Mouse (Mus musculus) liver, adult 2 months (tissue): Measurements from ENCODE around the gene Ctnnbl1. TPM values are rescaled to one million over a fixed set of nuclear protein-coding genes. Genes with fewer than 3 reads are reported as not detected.

Experiments used
- DNase-seq: peaks from one replicate; pipeline ENCODE4 v3.0.0-alpha.2; 2011; ENCODE audit warnings: low read depth, low spot score; ENCODE audit errors: extremely low read depth
- H3K27ac ChIP-seq: fragments of 200-500 bp; replicated peaks from 2 replicates; pipeline ENCODE4 v1.5.1; 2012; ENCODE audit warnings: low read depth, mild to moderate bottlenecking, control low read depth, inconsistent platforms, low read length; ENCODE audit not compliant: insufficient read depth
- H3K27me3 ChIP-seq: fragments of 200-500 bp; 2 replicates; pipeline ENCODE4 v1.6.1; 2012; ENCODE audit warnings: mild to moderate bottlenecking, moderate library complexity, low read length, inconsistent platforms; ENCODE audit not compliant: control insufficient read depth, insufficient read depth
- H3K36me3 ChIP-seq: fragments of 200-500 bp; 2 replicates; pipeline ENCODE4 v1.6.1; 2012; ENCODE audit warnings: low read length, inconsistent platforms; ENCODE audit not compliant: control insufficient read depth, insufficient read depth
- H3K4me1 ChIP-seq: fragments of 200-500 bp; 2 replicates; pipeline ENCODE4 v1.6.1; 2011; ENCODE audit warnings: low read length; ENCODE audit not compliant: control insufficient read depth, insufficient read depth
- H3K4me3 ChIP-seq: fragments of 200-500 bp; 2 replicates; pipeline ENCODE4 v1.5.1; 2011; ENCODE audit warnings: low read depth, mild to moderate bottlenecking, control low read depth, low read length, moderate library complexity; ENCODE audit not compliant: insufficient read depth
- H3K79me2 ChIP-seq: fragments of 200-500 bp; 2 replicates; pipeline ENCODE4 v1.6.1; 2012; ENCODE audit warnings: inconsistent platforms, mild to moderate bottlenecking, low read length, moderate library complexity; ENCODE audit not compliant: control insufficient read depth, insufficient read depth
- H3K9ac ChIP-seq: fragments of 200-500 bp; 2 replicates; pipeline ENCODE4 v1.6.1; 2012; ENCODE audit warnings: low read depth, mild to moderate bottlenecking, control low read depth, inconsistent platforms, low read length
- CTCF ChIP-seq: fragments of 200-500 bp; IDR thresholded peaks from 2 replicates; pipeline ENCODE4 v1.5.1; 2011; ENCODE audit warnings: low read depth, low read length, control low read depth
- POLR2A ChIP-seq: fragments of 200-500 bp; IDR thresholded peaks from 2 replicates; pipeline ENCODE4 v1.6.1; 2011; ENCODE audit warnings: low read length, control low read depth; ENCODE audit not compliant: insufficient read depth; ENCODE audit errors: extremely low read depth
- WGBS: fragments of 180-500 bp; shearing (Covaris S2); methylation state at CpG from one replicate; pipeline ENCODE4 v1.1.7; 2018; 5-methylcytosine and 5-hydroxymethylcytosine counted together
- polyA plus RNA-seq: library from polyadenylated mRNA; depleted of rRNA; stranded (reverse); fragments of >200 nt; gene quantifications from 2 replicates; pipeline ENCODE4 v1.2.3, GENCODE M21; 2012
- total RNA-seq: library from RNA; depleted of rRNA; stranded (reverse); fragments of >200 nt; gene quantifications from 2 replicates; pipeline ENCODE4 v1.2.3, GENCODE M21; 2014

The Ctnnbl1 gene
- total and polyA plus RNA-seq, 2 experiments: 10.1 to 14.4 TPM

- Histone ChIP-seq H3K79me2 (no peaks in the 10 kb centered on the region), H3K9ac (no peak overlapping the region), H3K27ac (no peak overlapping the region), H3K4me1 (no peaks in the 10 kb centered on the region), H3K4me3 (no peak overlapping the region), H3K36me3 (no peaks in the 10 kb centered on the region), H3K27me3 (no peaks in the 10 kb centered on the region)
- DNase-seq: no peak
- 90% methylated on average over 10 of the region's 10 CpGs for WGBS
- TF ChIP-seq POLR2A (no peak), CTCF (no peak)
These were observed 124.2 kb downstream of the Ctnnbl1 start for GRCm38 (mm10) chr2:157861273-157861944.

DNA sequence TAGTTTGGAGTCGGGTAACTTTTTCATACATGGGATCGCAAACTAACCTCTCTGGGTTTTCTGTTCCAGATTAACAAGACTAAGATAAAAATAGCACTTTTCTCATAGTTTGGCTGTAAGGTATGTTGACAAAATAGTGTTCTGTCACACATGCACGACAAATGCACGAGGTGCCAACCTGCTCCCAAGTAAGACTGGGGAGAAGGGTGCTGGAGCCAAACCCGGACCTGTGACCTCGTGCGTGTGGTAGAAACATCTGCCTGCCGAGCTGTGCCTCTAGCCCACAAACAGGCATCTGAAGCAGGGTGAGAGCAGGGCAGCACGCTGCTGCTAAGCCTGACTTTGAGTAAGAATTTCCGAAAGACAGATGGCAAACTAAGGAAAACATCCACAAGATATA, 125.1 kb downstream of the Ctnnbl1 start:
- WGBS: 90% methylated on average over 10 of the region's 10 CpGs
- no peak overlapping the region for H3K9ac ChIP-seq
- no peak overlapping the region for H3K27ac ChIP-seq
- H3K4me3 ChIP-seq: no peak overlapping the region
- H3K4me1 ChIP-seq: no peaks in the 10 kb centered on the region
- DNase-seq: no peak
- no peaks in the 10 kb centered on the region for H3K79me2 ChIP-seq
- H3K27me3 ChIP-seq: no peaks in the 10 kb centered on the region
- TF ChIP-seq CTCF (no peak), POLR2A (no peak)
- no peaks in the 10 kb centered on the region for H3K36me3 ChIP-seq

DNA sequence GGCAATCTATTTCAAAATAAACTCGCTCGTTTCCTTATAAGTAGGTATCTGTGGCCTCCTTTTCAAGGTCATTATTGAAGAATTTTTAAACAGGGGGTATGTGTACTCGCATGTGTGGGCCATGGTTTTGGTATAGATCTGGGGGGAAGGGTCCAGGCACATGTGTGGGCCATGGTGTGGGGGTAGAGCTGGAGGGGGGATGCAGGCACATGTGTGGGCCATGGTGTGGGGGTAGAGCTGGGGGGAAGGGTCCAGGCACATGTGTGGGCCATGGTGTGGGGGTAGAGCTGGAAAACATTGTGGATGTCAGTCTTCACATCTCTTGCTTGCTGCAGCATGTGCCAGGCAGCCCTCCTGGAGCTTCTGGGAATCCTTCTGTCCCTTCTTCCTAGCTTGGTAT, 129.9 kb downstream of the Ctnnbl1 start:
- H3K9ac ChIP-seq: no peak overlapping the region
- H3K36me3 ChIP-seq: no peaks in the 10 kb centered on the region
- no peak for DNase-seq
- TF ChIP-seq CTCF (no peak), POLR2A (no peak)
- no peaks in the 10 kb centered on the region for H3K27me3 ChIP-seq
- H3K27ac ChIP-seq: no peak overlapping the region
- no peaks in the 10 kb centered on the region for H3K79me2 ChIP-seq
- no peak overlapping the region for H3K4me3 ChIP-seq
- H3K4me1 ChIP-seq: no peaks in the 10 kb centered on the region
- 82% methylated on average over 3 of the region's 3 CpGs for WGBS

- Histone ChIP-seq H3K4me3 (no peak overlapping the region), H3K27me3 (no peaks in the 10 kb centered on the region), H3K79me2 (no peaks in the 10 kb centered on the region), H3K4me1 (peaks cover 7% of the 10 kb centered on the region), H3K9ac (no peak overlapping the region), H3K27ac (no peak overlapping the region), H3K36me3 (no peaks in the 10 kb centered on the region)
- DNase-seq: peak; percentile 68
- TF ChIP-seq POLR2A: no peak
- no peak for TF ChIP-seq CTCF
- WGBS: 68% methylated on average over 6 of the region's 6 CpGs
These were observed 133.0 kb downstream of the Ctnnbl1 start for GRCm38 (mm10) chr2:157870247-157870646.

DNA sequence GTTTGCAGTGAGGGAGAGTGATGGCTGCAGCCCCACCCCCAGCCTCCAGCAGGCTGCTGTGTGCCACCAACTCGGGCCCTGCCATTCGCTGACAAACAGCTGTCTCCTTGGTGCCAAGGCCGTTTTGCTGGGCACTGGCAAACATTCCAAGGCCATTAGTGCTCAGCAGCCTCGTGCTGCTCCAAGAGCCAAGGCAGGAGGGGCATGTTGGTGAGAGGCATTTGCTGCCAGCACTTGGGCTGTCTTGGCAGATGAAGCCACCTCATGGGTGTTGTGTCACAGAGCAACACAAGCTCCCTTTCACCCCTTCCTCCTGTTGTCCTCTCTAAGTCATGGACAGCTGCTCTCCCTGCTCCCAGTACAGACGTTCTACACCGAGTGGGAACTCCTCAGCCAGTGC, 136.0 kb downstream of the Ctnnbl1 start:
- WGBS: 23% methylated on average over 6 of the region's 6 CpGs
- Histone ChIP-seq H3K27me3 (no peaks in the 10 kb centered on the region), H3K4me3 (no peak overlapping the region), H3K79me2 (no peaks in the 10 kb centered on the region), H3K36me3 (no peaks in the 10 kb centered on the region), H3K9ac (no peak overlapping the region), H3K4me1 (peaks cover 14% of the 10 kb centered on the region), H3K27ac (no peak overlapping the region)
- TF ChIP-seq CTCF (no peak), POLR2A (no peak)
- DNase-seq: peak; percentile 96

- Histone ChIP-seq H3K27me3 (no peaks in the 10 kb centered on the region), H3K79me2 (no peaks in the 10 kb centered on the region), H3K9ac (no peak overlapping the region), H3K27ac (no peak overlapping the region), H3K36me3 (no peaks in the 10 kb centered on the region), H3K4me1 (peaks cover 14% of the 10 kb centered on the region), H3K4me3 (no peak overlapping the region)
- 19% methylated on average over 1 of the region's 1 CpGs for WGBS
- peak; percentile 70 for DNase-seq
- TF ChIP-seq CTCF (no peak), POLR2A (no peak)
These were observed 136.5 kb downstream of the Ctnnbl1 start for GRCm38 (mm10) chr2:157873691-157874090.
